Mouse (Mus musculus): Measurements from ENCODE around the gene Ctu1.

Gene Ctu1

DNA sequence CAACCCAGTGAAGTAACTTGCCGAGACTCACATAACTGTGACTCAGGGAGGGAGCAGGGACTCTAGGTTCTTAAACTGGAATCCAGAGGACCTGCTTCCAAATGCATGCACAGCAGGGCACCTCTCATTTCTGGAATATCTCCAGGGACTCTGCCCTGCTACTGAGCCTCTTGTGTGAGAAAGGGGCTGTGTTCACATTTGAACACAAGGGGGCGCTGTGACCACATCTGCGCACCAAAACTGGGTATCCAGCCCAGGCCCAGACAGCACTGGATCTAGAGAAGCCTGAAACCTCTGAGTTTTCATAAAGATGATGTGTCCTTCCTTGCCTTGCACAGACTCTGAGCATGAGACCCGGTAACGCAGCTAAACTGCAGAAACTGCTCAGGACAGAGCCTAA lies 9.1 kb downstream of the Ctu1 start:
- peak; percentile 79 for DNase-seq (ENCODE audit: low spot score)

DNA sequence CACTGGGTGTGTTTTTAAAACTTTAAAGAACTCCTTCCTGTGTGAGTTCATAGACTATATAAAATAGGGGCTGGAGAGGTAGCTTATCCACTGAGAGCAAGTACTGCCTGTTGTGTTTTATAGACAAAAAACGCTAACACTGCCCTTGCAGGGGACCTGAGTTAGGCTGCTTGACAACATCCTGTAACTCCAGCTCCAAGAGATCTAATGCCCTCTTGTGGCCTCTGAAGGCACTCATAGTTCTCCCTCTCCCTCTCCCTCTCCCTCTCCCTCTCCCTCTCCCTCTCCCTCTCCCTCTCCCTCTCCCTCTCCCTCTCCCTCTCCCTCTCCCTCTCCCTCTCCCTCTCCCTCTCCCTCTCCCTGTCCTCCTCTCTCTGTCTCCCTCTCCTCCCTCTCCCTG lies 10.7 kb downstream of the Ctu1 start:
- peak; percentile 26 for DNase-seq (ENCODE audit: low spot score)

DNA sequence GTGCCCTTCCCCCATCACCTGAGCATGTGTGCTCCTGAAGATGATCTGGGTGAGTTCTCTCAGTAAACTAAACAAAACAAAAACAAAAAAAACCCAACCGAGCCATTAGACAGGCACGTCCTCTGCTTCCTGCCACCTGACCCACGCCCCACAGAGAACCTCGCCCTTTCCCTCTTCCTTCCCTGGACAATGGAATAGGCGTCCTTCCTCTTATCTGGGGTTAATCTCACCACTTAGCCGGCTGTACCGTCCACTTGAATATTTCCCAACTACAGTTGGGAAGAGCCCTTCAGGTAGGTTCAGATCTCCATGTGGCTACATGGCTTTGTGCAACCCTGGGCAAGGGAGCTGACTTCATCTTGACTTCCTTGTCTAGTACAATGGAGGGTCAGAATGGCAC lies 13.3 kb downstream of the Ctu1 start:
- DNase-seq (ENCODE audit: low spot score): no peak

DNA sequence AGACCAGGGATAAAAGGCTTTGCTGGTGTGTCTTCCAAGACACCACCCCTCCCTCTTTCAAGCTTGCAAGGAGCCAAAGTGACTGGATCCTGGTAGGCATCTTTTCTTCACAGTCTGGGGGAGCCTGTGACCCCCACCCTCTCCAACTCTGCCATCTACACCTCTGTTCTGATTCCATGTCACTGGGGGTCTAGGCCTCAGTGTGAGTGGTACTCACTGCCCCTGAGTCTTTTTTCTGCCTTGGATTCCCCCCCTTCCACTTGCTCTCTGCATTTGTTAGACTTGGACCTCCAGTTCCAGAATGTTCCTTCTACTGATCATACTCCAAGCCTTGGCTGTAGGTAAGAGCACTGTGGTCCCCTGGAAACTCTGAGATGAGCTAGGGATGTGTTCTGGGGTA lies 18.3 kb downstream of the Ctu1 start, which contains the start of gene Klk14:
Klk14 (plus strand) TSS at position 301 of the 400 bp plus-strand sequence.
- DNase-seq (ENCODE audit: low spot score): no peak

DNA sequence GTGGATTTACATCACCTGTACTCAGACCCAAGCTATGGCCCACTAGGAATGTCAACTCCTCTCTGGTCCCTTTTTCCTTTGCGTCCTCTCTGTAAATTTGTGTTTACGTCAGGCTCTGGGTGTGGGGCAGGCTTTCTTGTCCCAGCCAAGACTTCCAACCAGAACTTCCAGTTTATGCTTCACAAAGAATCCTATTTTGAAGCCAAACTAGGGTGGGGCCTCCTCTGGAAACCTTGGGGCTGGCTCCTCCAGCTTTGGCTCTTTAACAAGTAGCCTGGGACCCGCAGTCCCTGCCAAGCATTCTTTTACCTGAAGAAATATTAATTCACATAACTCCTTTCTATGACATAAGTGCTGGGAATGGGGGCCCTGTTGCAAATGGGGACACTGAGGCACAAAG lies 38.2 kb downstream of the Ctu1 start:
- DNase-seq (ENCODE audit: low spot score): no peak

DNA sequence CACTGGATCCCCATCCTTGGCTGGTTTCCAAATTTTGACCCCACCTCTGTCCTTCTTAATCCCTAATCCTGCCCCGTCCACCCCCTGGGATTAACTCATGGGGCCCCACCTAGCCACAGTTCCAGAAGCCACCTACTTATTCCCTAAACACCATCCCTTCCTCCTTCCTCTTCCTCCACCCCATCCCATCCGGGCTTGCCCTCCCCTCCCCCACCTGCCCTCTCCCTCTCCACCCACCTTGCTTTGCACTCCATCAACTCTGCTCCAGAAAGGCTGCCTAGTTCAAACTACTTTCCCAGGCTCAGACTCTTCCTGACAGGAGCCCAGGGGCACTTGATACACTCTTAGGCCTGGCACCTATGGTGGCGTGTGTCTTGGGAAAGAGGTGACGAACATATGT lies 40.5 kb downstream of the Ctu1 start, which contains the start of gene Klk13:
Klk13 (plus strand) TSS at position 301 of the 400 bp plus-strand sequence.
- DNase-seq (ENCODE audit: low spot score): no peak

DNA sequence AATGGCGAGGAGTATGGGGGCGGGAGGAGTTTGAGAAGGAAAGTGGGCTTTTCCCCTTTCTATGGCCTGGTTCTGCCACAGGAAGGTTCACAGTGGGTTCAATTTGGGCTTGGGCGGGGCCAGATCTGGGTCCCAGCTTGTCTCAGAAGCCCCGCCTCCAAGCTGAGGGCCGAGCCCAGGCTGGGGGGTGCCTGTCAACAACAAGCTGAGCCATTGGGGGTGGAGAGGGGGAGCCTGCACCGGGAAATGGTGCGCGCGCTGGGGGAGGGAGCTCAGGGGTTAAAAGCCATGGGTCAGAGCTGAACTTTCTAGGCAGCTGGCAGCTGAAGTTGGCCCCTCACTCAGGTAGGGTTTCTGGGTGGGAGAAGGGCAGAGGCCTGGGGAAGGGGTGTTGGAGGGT lies 41.1 kb downstream of the Ctu1 start:
- DNase-seq (ENCODE audit: low spot score): no peak

DNA sequence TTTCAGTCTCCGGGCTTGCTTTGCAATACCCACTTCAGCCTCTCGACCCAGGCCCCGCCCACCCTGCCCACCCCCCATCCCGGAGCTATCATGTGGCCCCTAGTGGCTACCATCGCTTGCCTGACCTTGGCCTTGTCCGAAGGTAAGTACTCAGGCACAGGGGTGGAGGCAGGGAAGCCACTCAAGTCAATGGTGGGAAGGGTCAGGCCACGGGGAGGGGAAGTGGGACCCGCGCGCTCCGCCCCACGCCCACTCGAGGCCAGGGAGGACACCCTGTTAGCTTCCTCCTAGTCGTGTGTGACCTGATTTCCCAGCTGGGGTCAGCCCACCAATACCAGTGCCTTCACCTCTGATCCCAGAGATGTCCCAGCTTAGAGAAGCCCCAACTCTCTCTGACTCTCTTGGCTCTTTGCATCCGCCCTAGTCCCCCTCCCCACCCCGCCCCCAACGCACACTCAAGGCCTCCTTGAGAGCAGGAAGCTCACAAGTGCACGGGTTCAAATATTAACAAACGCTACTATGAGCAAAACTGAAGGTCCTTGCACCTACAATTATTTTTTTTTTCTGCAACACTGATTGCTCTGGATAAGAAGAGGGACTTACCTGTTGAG lies 42.0 kb downstream of the Ctu1 start:
- DNase-seq (ENCODE audit: low spot score): peak; percentile 3

All from embryo, embryonic 10 days (tissue).